Mouse (Mus musculus) limb, embryonic 11.5 days (tissue): Measurements from ENCODE around the gene Calcoco1. TPM values are rescaled to one million over a fixed set of nuclear protein-coding genes. Genes with fewer than 3 reads are reported as not detected.

Source experiments
- ATAC-seq: fragments of 200-750 bp; cut with Nextera tagmentation; 2 replicates; pipeline ENCODE4 v1.8.0; 2017; ENCODE audit warnings: low read depth; ENCODE audit not compliant: insufficient number of reproducible peaks, low FRiP score, low TSS enrichment
- DNase-seq: peaks from one replicate; pipeline ENCODE4 v3.0.0-alpha.2; 2015; ENCODE audit warnings: low spot score
- H3K27ac ChIP-seq: fragments of 300-500 bp; sonication (generic); replicated peaks from 2 replicates; pipeline ENCODE4 v1.5.1; 2014; ENCODE audit warnings: low read depth, mild to moderate bottlenecking, low read length
- H3K27me3 ChIP-seq: fragments of 300-500 bp; sonication (generic); 2 replicates; pipeline ENCODE4 v1.6.1; 2014; ENCODE audit warnings: mild to moderate bottlenecking, low read length, mixed read lengths; ENCODE audit not compliant: control insufficient read depth, insufficient read depth
- H3K36me3 ChIP-seq: fragments of 300-500 bp; sonication (generic); 2 replicates; pipeline ENCODE4 v1.6.1; 2014; ENCODE audit warnings: mild to moderate bottlenecking, low read length, moderate library complexity, mixed read lengths; ENCODE audit not compliant: control insufficient read depth, insufficient read depth
- H3K4me1 ChIP-seq: fragments of 300-500 bp; sonication (generic); 2 replicates; pipeline ENCODE4 v1.6.1; 2014; ENCODE audit warnings: low read length, mixed read lengths; ENCODE audit not compliant: control insufficient read depth, insufficient read depth
- H3K4me2 ChIP-seq: fragments of 300-500 bp; sonication (generic); 2 replicates; pipeline ENCODE4 v1.6.1; 2014; ENCODE audit warnings: low read depth, mild to moderate bottlenecking, moderate library complexity; ENCODE audit not compliant: severe bottlenecking
- H3K4me3 ChIP-seq: fragments of 300-500 bp; sonication (generic); 2 replicates; pipeline ENCODE4 v1.5.1; 2014; ENCODE audit warnings: low read depth, low read length
- H3K9ac ChIP-seq: fragments of 300-500 bp; sonication (generic); 2 replicates; pipeline ENCODE4 v1.6.1; 2014; ENCODE audit warnings: mild to moderate bottlenecking, low read length
- H3K9me3 ChIP-seq: fragments of 300-500 bp; sonication (generic); 2 replicates; pipeline ENCODE4 v1.6.1; 2016; ENCODE audit warnings: low read length; ENCODE audit not compliant: control insufficient read depth
- whole genome bisulfite sequencing: fragments of 180-500 bp; shearing (Covaris S2); extraction: QIAGEN DNeasy Blood & Tissue Kit; methylation state at CpG from one replicate; pipeline ENCODE4 v1.1.7; 2014; 5-methylcytosine and 5-hydroxymethylcytosine counted together
- polyA plus RNA-seq: library from polyadenylated mRNA; unstranded; fragments of >200 nt; fragmentation: Nextera tagmentation; extraction: Ambion mirVana; gene quantifications from 2 replicates; pipeline ENCODE4 v1.2.1, GENCODE M21; 2014

The Calcoco1 gene
- polyA plus RNA-seq, 1 experiment from 2014 or later, result 34.4 TPM

GRCm38 (mm10) chr15:102744831-102745230 is 22.9 kb upstream of the Calcoco1 start:
- Histone ChIP-seq H3K4me2 (no peak overlapping the region), H3K27me3 (peaks cover 28% of the 10 kb centered on the region; the same call in 1 of the 2 replicates), H3K9ac (no peak overlapping the region), H3K27ac (no peak overlapping the region), H3K36me3 (no peaks in the 10 kb centered on the region), H3K4me1 (peaks cover 38% of the 10 kb centered on the region), H3K9me3 (no peaks in the 10 kb centered on the region), H3K4me3 (no peak overlapping the region)
- DNase-seq (no peak), ATAC-seq (no peak)
- 16% methylated on average over 9 of the region's 9 CpGs for WGBS

GRCm38 (mm10) chr15:102744416-102744815 is 22.4 kb upstream of the Calcoco1 start:
- WGBS, result 7% methylated on average over 7 of the region's 7 CpGs
- Histone ChIP-seq H3K27ac (no peak overlapping the region), H3K9me3 (no peaks in the 10 kb centered on the region), H3K4me2 (peak overlapping the region; percentile 15; the same call in 1 of the 2 replicates), H3K9ac (no peak overlapping the region; the same call in 1 of the 2 replicates), H3K36me3 (no peaks in the 10 kb centered on the region), H3K4me3 (no peak overlapping the region), H3K4me1 (peaks cover 38% of the 10 kb centered on the region), H3K27me3 (peaks cover 28% of the 10 kb centered on the region; the same call in 1 of the 2 replicates)
- DNase-seq (no peak), ATAC-seq (no peak)

- Histone ChIP-seq H3K4me1 (peaks cover 36% of the 10 kb centered on the region), H3K4me3 (no peak overlapping the region), H3K27me3 (peaks cover 28% of the 10 kb centered on the region; the same call in 1 of the 2 replicates), H3K9ac (peak overlapping the region; percentile 28; the same call in 1 of the 2 replicates), H3K36me3 (no peaks in the 10 kb centered on the region), H3K27ac (no peak overlapping the region), H3K9me3 (no peaks in the 10 kb centered on the region), H3K4me2 (peak overlapping the region; percentile 15; the same call in 1 of the 2 replicates)
- 2% methylated on average over 14 of the region's 14 CpGs for WGBS
- DNase-seq (peak; percentile 67), ATAC-seq (no peak)
These were observed 22.0 kb upstream of the Calcoco1 start for GRCm38 (mm10) chr15:102743996-102744395.

GRCm38 (mm10) chr15:102743196-102743595 is 21.2 kb upstream of the Calcoco1 start:
- Histone ChIP-seq H3K4me3 (no peak overlapping the region), H3K36me3 (no peaks in the 10 kb centered on the region), H3K9me3 (no peaks in the 10 kb centered on the region), H3K4me2 (no peak overlapping the region), H3K27me3 (peaks cover 23% of the 10 kb centered on the region; the same call in 1 of the 2 replicates), H3K4me1 (peaks cover 30% of the 10 kb centered on the region), H3K9ac (no peak overlapping the region), H3K27ac (no peak overlapping the region)
- WGBS, result 23% methylated on average over 8 of the region's 8 CpGs
- peak; percentile 51 for DNase-seq
- ATAC-seq, result no peak

GRCm38 (mm10) chr15:102742589-102742988 is 20.6 kb upstream of the Calcoco1 start:
- no peak overlapping the region for H3K27ac ChIP-seq
- ATAC-seq (no peak), DNase-seq (peak; percentile 98)
- under 1% methylated on average over 10 of the region's 10 CpGs for WGBS
- no peaks in the 10 kb centered on the region for H3K36me3 ChIP-seq
- peaks cover 23% of the 10 kb centered on the region; the same call in 1 of the 2 replicates for H3K27me3 ChIP-seq
- H3K4me2 ChIP-seq, result no peak overlapping the region
- no peak overlapping the region for H3K4me3 ChIP-seq
- no peak overlapping the region for H3K9ac ChIP-seq
- H3K4me1 ChIP-seq, result peaks cover 25% of the 10 kb centered on the region
- H3K9me3 ChIP-seq, result no peaks in the 10 kb centered on the region

GRCm38 (mm10) chr15:102739520-102740297 is 17.7 kb upstream of the Calcoco1 start:
- Histone ChIP-seq H3K27ac (no peak overlapping the region), H3K36me3 (no peaks in the 10 kb centered on the region), H3K27me3 (peaks cover 13% of the 10 kb centered on the region; the same call in 1 of the 2 replicates), H3K9ac (no peak overlapping the region), H3K9me3 (no peaks in the 10 kb centered on the region), H3K4me2 (no peak overlapping the region), H3K4me1 (peaks cover 28% of the 10 kb centered on the region), H3K4me3 (no peak overlapping the region)
- DNase-seq (peak; percentile 81), ATAC-seq (no peak)
- WGBS, result 33% methylated on average over 15 of the region's 15 CpGs

- Histone ChIP-seq H3K9me3 (no peaks in the 10 kb centered on the region), H3K4me3 (no peak overlapping the region), H3K27ac (no peak overlapping the region), H3K27me3 (peaks cover 4% of the 10 kb centered on the region; the same call in 1 of the 2 replicates), H3K9ac (no peak overlapping the region), H3K4me2 (no peak overlapping the region), H3K36me3 (no peaks in the 10 kb centered on the region), H3K4me1 (peaks cover 16% of the 10 kb centered on the region)
- ATAC-seq, result no peak
- DNase-seq, result no peak
- 51% methylated on average over 2 of the region's 2 CpGs for WGBS
These were observed 16.5 kb upstream of the Calcoco1 start for GRCm38 (mm10) chr15:102738434-102738833.

GRCm38 (mm10) chr15:102737092-102737491 is 15.1 kb upstream of the Calcoco1 start:
- Histone ChIP-seq H3K27ac (no peak overlapping the region), H3K36me3 (no peaks in the 10 kb centered on the region), H3K4me3 (no peak overlapping the region), H3K9ac (no peak overlapping the region), H3K27me3 (0 out of 2 replicates have a peak, but pooled peaks cover 3% of the 10 kb centered on the region), H3K9me3 (no peaks in the 10 kb centered on the region), H3K4me1 (peaks cover 9% of the 10 kb centered on the region), H3K4me2 (no peak overlapping the region)
- WGBS, result 82% methylated on average over 19 of the region's 19 CpGs
- DNase-seq (no peak), ATAC-seq (no peak)
